Mouse (Mus musculus) layer of hippocampus, adult 9-11 months (tissue): Measurements from ENCODE around the gene Sult1a1.
A peak's percentile ranks its signal among the peaks of the same experiment; 100 is the strongest.
"Not testable (repeated sequence)": the region's sequence is repeated elsewhere in the genome, so short reads cannot be mapped to it uniquely, and the experiment has no call there.

Experiments
- DNase-seq: peaks from one replicate; pipeline ENCODE4 v3.0.0; 2022

Sult1a1 gene

GRCm38 (mm10) chr7:126696303-126696702 is 20.1 kb upstream of the Sult1a1 start:
- no peak for DNase-seq

- DNase-seq = peak; percentile 96
Observed at GRCm38 (mm10) chr7:126695631-126696207, 19.5 kb upstream of the Sult1a1 start, which contains the start of gene Slx1b. Gene Slx1b, minus strand, starts transcription at chr7:126695784.

GRCm38 (mm10) chr7:126695210-126695611 is 19.0 kb upstream of the Sult1a1 start, which contains the start of gene Bola2:
Gene Bola2, plus strand, starts transcription at chr7:126695401.
- DNase-seq = peak; percentile 71

- DNase-seq = no peak
Observed at GRCm38 (mm10) chr7:126694441-126695051, 18.3 kb upstream of the Sult1a1 start.

- no peak for DNase-seq
Observed at GRCm38 (mm10) chr7:126693781-126694180, 17.5 kb upstream of the Sult1a1 start.

GRCm38 (mm10) chr7:126693256-126693655 is 17.0 kb upstream of the Sult1a1 start:
- DNase-seq = peak; percentile 80

GRCm38 (mm10) chr7:126692426-126692825 is 16.2 kb upstream of the Sult1a1 start:
- no peak for DNase-seq

- DNase-seq = no peak
Observed at GRCm38 (mm10) chr7:126691676-126692075, 15.4 kb upstream of the Sult1a1 start.

- DNase-seq = no peak
Observed at GRCm38 (mm10) chr7:126690737-126691136, 14.5 kb upstream of the Sult1a1 start.

GRCm38 (mm10) chr7:126689021-126689420 is 12.8 kb upstream of the Sult1a1 start:
- DNase-seq = no peak

- not testable (repeated sequence) for DNase-seq
Observed at GRCm38 (mm10) chr7:126688156-126688555, 11.9 kb upstream of the Sult1a1 start.

- DNase-seq = no peak
Observed at GRCm38 (mm10) chr7:126681221-126681620, 5.0 kb upstream of the Sult1a1 start.

GRCm38 (mm10) chr7:126679683-126680082 is 3.5 kb upstream of the Sult1a1 start:
- no peak for DNase-seq

- DNase-seq = no peak
Observed at GRCm38 (mm10) chr7:126678545-126679341, 2.5 kb upstream of the Sult1a1 start.

- DNase-seq = no peak
Observed at GRCm38 (mm10) chr7:126676631-126677220, 494 bp upstream of the Sult1a1 start.

- DNase-seq = no peak
Observed at GRCm38 (mm10) chr7:126675104-126675503, 1.1 kb downstream of the Sult1a1 start.

- no peak for DNase-seq
Observed at GRCm38 (mm10) chr7:126672111-126672510, 4.1 kb downstream of the Sult1a1 start.

- DNase-seq = no peak
Observed at GRCm38 (mm10) chr7:126670152-126670551, 6.1 kb downstream of the Sult1a1 start.

- DNase-seq = no peak
Observed at GRCm38 (mm10) chr7:126668452-126668851, 7.8 kb downstream of the Sult1a1 start.

GRCm38 (mm10) chr7:126667495-126668090 is 8.6 kb downstream of the Sult1a1 start:
- no peak for DNase-seq

GRCm38 (mm10) chr7:126665269-126665668 is 11.0 kb downstream of the Sult1a1 start:
- DNase-seq = no peak

- no peak for DNase-seq
Observed at GRCm38 (mm10) chr7:126663646-126664045, 12.6 kb downstream of the Sult1a1 start.

- no peak for DNase-seq
Observed at GRCm38 (mm10) chr7:126659771-126660170, 16.5 kb downstream of the Sult1a1 start.
